Mouse (Mus musculus): ENCODE measurements around the gene Moap1. TPM values are rescaled to one million over a fixed set of nuclear protein-coding genes. Genes with fewer than 3 reads are reported as not detected.

The Moap1 gene
- polyA plus RNA-seq, 1 experiment from 2014 or later = 17.8 TPM

GRCm38 (mm10) chr12:102772676-102773075, 29.2 kb upstream of the Moap1 start:
- 96% methylated on average over 5 of the region's 5 CpGs for WGBS
- no peak overlapping the region for H3K4me3 ChIP-seq (ENCODE audit: low read depth, low read length)
- ATAC-seq (ENCODE audit: low read depth) (no peak), DNase-seq (ENCODE audit: low spot score) (no peak)
- H3K4me1 ChIP-seq (ENCODE audit: control insufficient read depth, insufficient read depth, low read length) = no peaks in the 10 kb centered on the region
- no peak overlapping the region for H3K9ac ChIP-seq (ENCODE audit: low read depth, low read length)
- H3K4me2 ChIP-seq (ENCODE audit: low read depth, low read length) = no peak overlapping the region
- H3K36me3 ChIP-seq (ENCODE audit: control insufficient read depth, insufficient read depth, low read length) = peaks cover 86% of the 10 kb centered on the region
- no peaks in the 10 kb centered on the region for H3K27me3 ChIP-seq (replicated peaks; ENCODE audit: control insufficient read depth, insufficient read depth, low read length)
- H3K9me3 ChIP-seq (ENCODE audit: control insufficient read depth, low read length) = no peaks in the 10 kb centered on the region
- H3K27ac ChIP-seq (replicated peaks; ENCODE audit: low read depth, low read length) = no peak overlapping the region

GRCm38 (mm10) chr12:102771601-102772000, 28.1 kb upstream of the Moap1 start:
- no peaks in the 10 kb centered on the region for H3K9me3 ChIP-seq (ENCODE audit: control insufficient read depth, low read length)
- DNase-seq (ENCODE audit: low spot score) (no peak), ATAC-seq (ENCODE audit: low read depth) (no peak)
- no peaks in the 10 kb centered on the region for H3K27me3 ChIP-seq (replicated peaks; ENCODE audit: control insufficient read depth, insufficient read depth, low read length)
- no peaks in the 10 kb centered on the region for H3K4me1 ChIP-seq (ENCODE audit: control insufficient read depth, insufficient read depth, low read length)
- H3K27ac ChIP-seq (replicated peaks; ENCODE audit: low read depth, low read length) = no peak overlapping the region
- no peak overlapping the region for H3K4me3 ChIP-seq (ENCODE audit: low read depth, low read length)
- no peak overlapping the region for H3K9ac ChIP-seq (ENCODE audit: low read depth, low read length)
- 97% methylated on average over 8 of the region's 8 CpGs for WGBS
- no peak overlapping the region for H3K4me2 ChIP-seq (ENCODE audit: low read depth, low read length)
- peaks cover 86% of the 10 kb centered on the region for H3K36me3 ChIP-seq (ENCODE audit: control insufficient read depth, insufficient read depth, low read length)

GRCm38 (mm10) chr12:102769000-102769399, 25.5 kb upstream of the Moap1 start:
- DNase-seq (ENCODE audit: low spot score) (no peak), ATAC-seq (ENCODE audit: low read depth) (no peak)
- no peaks in the 10 kb centered on the region for H3K27me3 ChIP-seq (replicated peaks; ENCODE audit: control insufficient read depth, insufficient read depth, low read length)
- no peaks in the 10 kb centered on the region for H3K9me3 ChIP-seq (ENCODE audit: control insufficient read depth, low read length)
- H3K4me2 ChIP-seq (ENCODE audit: low read depth, low read length) = no peak overlapping the region
- H3K36me3 ChIP-seq (ENCODE audit: control insufficient read depth, insufficient read depth, low read length) = peaks cover 87% of the 10 kb centered on the region
- H3K4me1 ChIP-seq (ENCODE audit: control insufficient read depth, insufficient read depth, low read length) = no peaks in the 10 kb centered on the region
- H3K27ac ChIP-seq (replicated peaks; ENCODE audit: low read depth, low read length) = no peak overlapping the region
- no peak overlapping the region for H3K9ac ChIP-seq (ENCODE audit: low read depth, low read length)
- 91% methylated on average over 4 of the region's 4 CpGs for WGBS
- H3K4me3 ChIP-seq (ENCODE audit: low read depth, low read length) = no peak overlapping the region

- Histone ChIP-seq H3K27ac (replicated peaks; ENCODE audit: low read depth, low read length) (no peak overlapping the region), H3K9ac (ENCODE audit: low read depth, low read length) (no peak overlapping the region), H3K4me2 (ENCODE audit: low read depth, low read length) (no peak overlapping the region), H3K4me3 (ENCODE audit: low read depth, low read length) (no peak overlapping the region), H3K4me1 (ENCODE audit: control insufficient read depth, insufficient read depth, low read length) (peaks cover 6% of the 10 kb centered on the region), H3K27me3 (replicated peaks; ENCODE audit: control insufficient read depth, insufficient read depth, low read length) (no peaks in the 10 kb centered on the region), H3K9me3 (ENCODE audit: control insufficient read depth, low read length) (no peaks in the 10 kb centered on the region), H3K36me3 (ENCODE audit: control insufficient read depth, insufficient read depth, low read length) (peaks cover 48% of the 10 kb centered on the region)
- ATAC-seq (ENCODE audit: low read depth) (no peak), DNase-seq (ENCODE audit: low spot score) (no peak)
Observed at GRCm38 (mm10) chr12:102763696-102764095, 20.2 kb upstream of the Moap1 start.

- H3K4me1 ChIP-seq (ENCODE audit: control insufficient read depth, insufficient read depth, low read length) = peaks cover 10% of the 10 kb centered on the region
- no peak overlapping the region for H3K4me2 ChIP-seq (ENCODE audit: low read depth, low read length)
- WGBS = 85% methylated on average over 3 of the region's 3 CpGs
- DNase-seq (ENCODE audit: low spot score) = no peak
- peaks cover 31% of the 10 kb centered on the region for H3K36me3 ChIP-seq (ENCODE audit: control insufficient read depth, insufficient read depth, low read length)
- no peak overlapping the region for H3K9ac ChIP-seq (ENCODE audit: low read depth, low read length)
- no peaks in the 10 kb centered on the region for H3K9me3 ChIP-seq (ENCODE audit: control insufficient read depth, low read length)
- no peak overlapping the region for H3K4me3 ChIP-seq (ENCODE audit: low read depth, low read length)
- no peaks in the 10 kb centered on the region for H3K27me3 ChIP-seq (replicated peaks; ENCODE audit: control insufficient read depth, insufficient read depth, low read length)
- no peak overlapping the region for H3K27ac ChIP-seq (replicated peaks; ENCODE audit: low read depth, low read length)
- ATAC-seq (ENCODE audit: low read depth) = no peak
Observed at GRCm38 (mm10) chr12:102761668-102762067, 18.2 kb upstream of the Moap1 start.

GRCm38 (mm10) chr12:102758936-102759335, 15.5 kb upstream of the Moap1 start:
- H3K27ac ChIP-seq (replicated peaks; ENCODE audit: low read depth, low read length) = 0 out of 2 replicates have a peak overlapping the region, but pooled peaks have one; percentile 15
- no peak for DNase-seq (ENCODE audit: low spot score)
- WGBS = 3% methylated on average over 5 of the region's 5 CpGs

GRCm38 (mm10) chr12:102758403-102758756, 14.9 kb upstream of the Moap1 start, which contains the start of gene Gm20604:
Gene Gm20604, minus strand, starts transcription at chr12:102758672.
- peak within 1 kb of the TSS; percentile 64 for H3K4me3 ChIP-seq (ENCODE audit: low read depth, low read length)
- H3K9ac ChIP-seq (ENCODE audit: low read depth, low read length) = peak within 1 kb of the TSS; percentile 77
- no peaks in the 10 kb centered on the region for H3K27me3 ChIP-seq (replicated peaks; ENCODE audit: control insufficient read depth, insufficient read depth, low read length)
- peaks cover 14% of the 10 kb centered on the region for H3K36me3 ChIP-seq (ENCODE audit: control insufficient read depth, insufficient read depth, low read length)
- DNase-seq (ENCODE audit: low spot score) (no peak), ATAC-seq (ENCODE audit: low read depth) (no peak)
- no peaks in the 10 kb centered on the region for H3K9me3 ChIP-seq (ENCODE audit: control insufficient read depth, low read length)
- WGBS = under 1% methylated on average over 10 of the region's 10 CpGs
- peak within 1 kb of the TSS; percentile 81 for H3K27ac ChIP-seq (replicated peaks; ENCODE audit: low read depth, low read length)
- peaks cover 13% of the 10 kb centered on the region for H3K4me1 ChIP-seq (ENCODE audit: control insufficient read depth, insufficient read depth, low read length)
- peak within 1 kb of the TSS; percentile 92 for H3K4me2 ChIP-seq (ENCODE audit: low read depth, low read length)

More at GRCm38 (mm10) chr12:102758936-102759335, 15.5 kb upstream of the Moap1 start:
- Histone ChIP-seq H3K9ac (ENCODE audit: low read depth, low read length) (peak overlapping the region; percentile 77), H3K4me1 (ENCODE audit: control insufficient read depth, insufficient read depth, low read length) (peaks cover 13% of the 10 kb centered on the region), H3K9me3 (ENCODE audit: control insufficient read depth, low read length) (no peaks in the 10 kb centered on the region), H3K36me3 (ENCODE audit: control insufficient read depth, insufficient read depth, low read length) (peaks cover 14% of the 10 kb centered on the region), H3K4me3 (ENCODE audit: low read depth, low read length) (peak overlapping the region; percentile 64), H3K27me3 (replicated peaks; ENCODE audit: control insufficient read depth, insufficient read depth, low read length) (no peaks in the 10 kb centered on the region), H3K4me2 (ENCODE audit: low read depth, low read length) (peak overlapping the region; percentile 92)
- ATAC-seq (ENCODE audit: low read depth) = no peak

- Histone ChIP-seq H3K4me3 (ENCODE audit: low read depth, low read length) (peak within 1 kb of the TSS; percentile 64), H3K9me3 (ENCODE audit: control insufficient read depth, low read length) (no peaks in the 10 kb centered on the region), H3K4me1 (ENCODE audit: control insufficient read depth, insufficient read depth, low read length) (peaks cover 13% of the 10 kb centered on the region), H3K4me2 (ENCODE audit: low read depth, low read length) (peak within 1 kb of the TSS; percentile 92), H3K27me3 (replicated peaks; ENCODE audit: control insufficient read depth, insufficient read depth, low read length) (no peaks in the 10 kb centered on the region), H3K9ac (ENCODE audit: low read depth, low read length) (peak within 1 kb of the TSS; percentile 77), H3K36me3 (ENCODE audit: control insufficient read depth, insufficient read depth, low read length) (peaks cover 16% of the 10 kb centered on the region), H3K27ac (replicated peaks; ENCODE audit: low read depth, low read length) (peak within 1 kb of the TSS; percentile 81)
- ATAC-seq (ENCODE audit: low read depth) = peak; percentile 97
- under 1% methylated on average over 37 of the region's 73 CpGs for WGBS
- DNase-seq (ENCODE audit: low spot score) = peak; percentile 99
Observed at GRCm38 (mm10) chr12:102757689-102758402, 14.4 kb upstream of the Moap1 start, which contains the start of the genes Gm28051, Gon7 and Ubr7. Gene Gm28051, minus strand, starts transcription at chr12:102757765. Gene Gon7, minus strand, starts transcription at chr12:102757803. Gene Ubr7, plus strand, starts transcription at chr12:102757967.

All from embryonic facial prominence, embryonic 14.5 days (tissue).